Mouse (Mus musculus) left cerebral cortex, adult 11 months (tissue): ENCODE data around the gene Slc52a3.

Experiments
- DNase-seq: peaks from one replicate; pipeline ENCODE4 v3.0.0; 2022; ENCODE audit warnings: low spot score

Gene Slc52a3

DNA sequence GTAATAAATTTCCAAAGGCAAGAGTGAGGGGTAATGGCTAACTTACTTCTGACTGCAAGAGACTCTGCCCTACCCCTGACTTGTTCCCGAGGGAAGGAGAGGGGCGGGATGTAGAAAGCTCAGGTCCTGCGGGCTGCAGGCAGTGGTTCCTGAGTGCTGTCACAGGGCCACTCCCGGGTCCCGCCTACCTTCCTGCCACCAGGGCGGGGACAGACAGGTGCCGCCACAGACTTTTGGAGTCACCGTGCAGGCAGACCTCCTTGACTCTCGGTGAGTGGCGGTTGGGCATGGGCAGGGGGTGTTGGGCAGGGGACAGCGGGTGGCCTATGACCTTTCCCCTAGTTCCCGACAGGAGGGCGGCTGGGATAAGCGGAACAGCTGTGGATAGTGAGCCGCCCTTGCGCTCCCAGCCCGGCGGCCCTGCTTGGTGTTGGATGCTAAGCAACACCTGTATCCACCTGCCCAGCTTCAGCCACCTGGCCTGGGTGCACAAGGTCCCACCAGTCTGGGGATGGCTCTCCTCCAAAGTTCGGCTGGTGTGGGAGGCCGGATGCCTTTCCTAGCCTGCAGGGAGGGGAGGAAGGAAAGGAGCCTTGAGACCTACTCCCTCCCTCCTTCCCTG, 3.5 kb downstream of the Slc52a3 start:
- DNase-seq, result no peak

DNA sequence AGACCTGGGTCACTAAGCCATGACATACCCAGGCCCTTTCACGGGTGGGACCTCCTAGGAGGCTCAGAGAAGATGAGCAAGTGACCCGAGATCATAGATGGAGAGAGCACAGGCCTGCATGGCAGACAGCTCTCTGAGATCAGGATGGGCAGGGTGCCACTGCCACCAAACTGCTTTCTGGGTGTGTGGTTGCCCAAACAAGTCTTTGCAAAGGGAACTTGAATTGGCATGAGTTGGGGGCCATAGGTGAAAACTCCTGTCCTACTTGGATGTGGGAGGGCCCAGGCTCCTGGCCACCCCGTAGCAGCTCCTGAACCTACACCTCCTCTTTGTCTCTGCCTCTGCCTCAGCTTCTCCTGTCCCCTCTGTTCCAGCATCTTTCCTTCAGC, 4.0 kb downstream of the Slc52a3 start:
- DNase-seq, result no peak

DNA sequence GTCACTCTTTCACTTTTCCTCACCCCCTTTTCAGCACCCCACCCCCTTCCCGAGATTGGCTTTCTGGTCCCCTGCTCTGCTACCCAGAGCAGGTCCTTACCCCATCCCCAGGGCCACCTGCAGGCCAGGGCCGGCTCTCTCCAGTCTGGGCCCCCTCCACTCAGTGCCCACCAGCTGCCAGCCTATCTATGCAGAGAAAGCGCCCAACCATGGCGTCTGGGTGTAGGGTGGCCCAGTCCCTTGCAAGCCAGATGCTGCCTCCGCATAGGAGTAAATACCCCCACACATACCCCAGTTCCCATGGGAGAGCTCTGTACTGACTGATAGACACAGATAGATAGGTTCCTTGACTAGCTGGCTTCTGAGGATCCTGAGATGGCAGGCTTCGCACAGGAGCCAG, 4.4 kb downstream of the Slc52a3 start:
- DNase-seq, result no peak

DNA sequence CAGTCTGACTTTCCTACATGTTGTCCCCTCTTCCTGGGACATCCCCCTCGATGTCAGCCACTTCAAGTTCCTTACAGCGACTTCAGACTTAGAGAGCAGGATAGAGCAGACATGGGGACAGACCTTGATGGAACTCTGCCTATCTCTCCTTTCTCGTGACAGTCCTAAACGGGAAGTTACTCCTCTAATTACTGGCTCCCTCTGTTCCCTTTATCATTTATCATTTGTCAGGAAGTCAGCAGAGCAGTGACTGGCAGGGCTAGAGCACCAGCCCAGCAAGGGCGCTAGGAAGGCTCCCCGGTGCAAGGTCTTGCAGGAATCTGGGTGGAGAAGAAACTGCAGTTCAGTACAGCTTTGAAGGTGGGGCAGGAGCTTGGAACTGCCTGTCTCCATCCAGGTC, 6.2 kb downstream of the Slc52a3 start:
- DNase-seq, result no peak

DNA sequence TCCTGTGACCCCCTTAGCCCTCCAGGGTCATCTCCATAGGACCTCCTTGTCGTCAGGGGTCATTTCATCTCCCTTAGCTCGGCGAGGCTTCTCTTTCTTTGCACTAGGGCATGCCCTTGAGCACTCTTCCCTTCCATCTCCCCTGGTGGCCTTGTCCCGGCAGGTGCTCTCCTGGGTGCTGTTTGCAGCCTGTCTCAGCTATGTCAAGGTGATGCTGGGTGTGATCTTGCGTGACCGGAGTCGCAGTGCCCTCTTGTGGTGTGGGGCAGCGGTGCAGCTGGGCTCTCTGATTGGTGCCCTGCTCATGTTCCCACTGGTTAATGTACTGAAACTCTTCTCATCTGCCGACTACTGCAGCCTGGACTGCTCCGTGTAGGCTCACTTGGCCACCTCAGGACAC, 11.5 kb downstream of the Slc52a3 start:
- DNase-seq, result no peak

DNA sequence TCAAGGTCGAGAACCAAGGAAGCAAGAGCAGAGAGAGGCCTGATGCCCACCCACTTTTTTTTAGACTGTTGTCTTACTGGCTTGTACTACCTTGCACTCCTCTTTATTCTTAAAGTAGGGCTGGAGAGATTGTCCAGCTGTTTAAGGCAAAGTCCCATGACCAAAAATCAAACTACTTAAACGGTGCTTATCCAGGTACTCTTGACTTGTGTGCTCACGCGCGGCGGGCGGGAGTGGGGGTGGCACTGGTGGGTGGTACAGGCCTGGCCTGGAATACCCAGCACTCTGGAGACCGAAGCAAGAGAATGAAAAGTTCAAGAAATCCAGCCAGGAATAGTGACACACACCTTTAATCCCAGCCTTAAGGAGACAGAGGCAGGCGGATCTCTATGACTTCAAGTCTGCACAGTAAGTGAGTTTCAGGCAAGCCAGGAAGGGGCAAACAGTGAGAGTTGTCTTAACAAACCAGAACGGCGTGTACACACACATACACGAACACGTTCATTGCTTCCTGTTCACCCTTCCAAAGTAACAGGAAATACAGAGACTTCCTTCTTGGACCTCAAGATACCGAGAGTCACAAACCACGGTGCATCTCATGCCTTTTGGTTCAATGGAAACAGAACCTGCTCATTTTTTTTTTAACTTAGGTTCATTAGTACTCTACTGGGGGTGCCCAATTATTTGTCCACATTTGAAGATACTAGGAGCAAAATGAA, 12.9 kb downstream of the Slc52a3 start:
- no peak for DNase-seq

DNA sequence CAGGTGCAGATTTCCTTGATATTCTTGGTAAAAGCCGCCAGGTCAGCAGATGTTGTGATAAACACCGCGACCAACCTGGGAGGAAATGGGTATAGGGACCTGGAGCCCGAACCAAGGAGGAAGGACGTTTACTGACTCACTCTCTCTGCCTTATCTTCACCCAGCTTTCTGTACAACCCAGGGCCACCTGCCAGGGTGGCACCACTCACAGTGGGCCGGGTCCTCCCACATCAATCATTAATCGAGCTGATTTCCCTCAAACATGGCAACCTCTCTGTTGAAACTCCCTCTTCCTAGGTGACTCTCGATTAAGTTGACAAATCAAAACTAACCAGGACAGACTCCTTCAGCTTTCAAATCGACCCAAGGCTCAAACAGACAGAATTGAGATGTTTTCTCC, 13.9 kb downstream of the Slc52a3 start:
- DNase-seq, result no peak

DNA sequence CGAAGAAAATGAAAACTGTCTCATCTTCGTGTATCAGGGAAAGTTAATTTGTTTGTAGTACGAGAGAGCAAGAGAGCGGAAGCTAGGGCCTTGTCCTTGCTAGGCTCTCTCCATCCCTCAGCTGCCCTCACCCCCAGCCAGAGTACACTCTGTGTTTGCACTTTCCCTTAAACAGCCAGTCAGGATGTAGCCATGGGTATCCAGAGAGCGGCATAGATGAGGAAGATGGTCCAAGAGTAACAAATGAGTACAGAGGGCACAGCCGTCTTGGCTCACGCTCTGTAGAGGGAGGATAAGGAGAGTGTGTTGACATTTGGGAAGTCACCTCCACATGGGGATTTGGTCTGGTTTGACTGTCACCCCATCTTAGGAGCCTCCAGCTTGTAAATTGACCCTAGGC, 14.3 kb downstream of the Slc52a3 start:
- no peak for DNase-seq

DNA sequence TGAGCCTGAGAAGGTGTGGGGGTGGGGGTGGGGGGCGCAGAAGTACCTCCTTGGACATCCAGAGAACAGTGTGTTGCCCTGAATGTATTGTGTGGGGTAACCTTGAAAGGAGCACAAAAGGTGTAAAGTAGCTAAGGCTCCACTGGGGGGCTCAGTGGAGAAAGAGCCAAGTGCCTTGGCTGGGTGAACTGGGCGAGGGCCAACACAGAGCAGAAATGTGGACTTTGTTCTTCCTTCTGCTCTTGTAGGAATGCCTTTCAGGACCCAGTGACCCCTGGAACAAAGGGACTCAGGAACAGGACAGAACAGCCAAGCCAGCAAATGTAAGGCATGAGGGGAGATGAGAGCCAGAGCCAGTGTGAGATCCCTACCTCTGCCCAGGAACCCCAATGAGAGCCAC, 15.4 kb downstream of the Slc52a3 start:
- no peak for DNase-seq

DNA sequence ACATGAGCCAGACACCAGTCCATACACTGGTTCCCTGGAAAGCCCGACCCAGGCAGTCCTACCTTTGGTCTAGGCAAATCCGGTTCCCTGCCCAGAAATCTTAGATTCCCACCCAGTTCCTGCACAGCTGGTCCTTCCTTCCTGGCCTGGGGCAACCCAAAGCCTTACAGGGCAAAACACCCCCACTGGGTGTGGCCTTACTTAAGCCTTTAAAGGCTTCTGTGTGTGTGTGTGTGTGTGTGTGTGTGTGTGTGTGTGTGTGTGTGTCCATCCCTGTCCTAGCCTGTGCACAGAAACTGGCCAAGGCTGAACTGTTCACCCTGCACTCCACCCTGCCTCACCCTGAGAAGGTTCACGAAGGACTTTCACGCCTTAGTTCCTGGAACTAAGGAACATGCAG, 15.9 kb downstream of the Slc52a3 start:
- DNase-seq, result no peak

DNA sequence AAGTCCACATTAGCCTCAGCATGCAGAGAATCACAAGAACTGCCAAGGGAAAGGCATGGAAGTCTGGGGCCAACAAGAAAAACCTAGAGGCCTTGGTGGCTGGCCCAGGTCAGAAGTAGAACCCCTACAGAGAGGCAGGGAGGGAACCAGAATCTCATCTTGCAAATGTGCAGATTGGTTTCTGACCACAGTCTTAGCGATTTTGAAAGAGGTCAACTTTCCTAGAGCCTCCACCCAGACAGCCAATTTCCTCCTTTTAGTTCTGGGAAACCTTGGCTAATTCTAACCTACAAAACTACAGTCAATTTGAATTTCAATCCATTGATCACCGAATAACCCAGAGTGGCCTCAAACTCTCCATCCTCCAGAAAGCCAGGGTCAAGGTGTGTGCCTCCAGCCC, 16.4 kb downstream of the Slc52a3 start:
- DNase-seq, result no peak

DNA sequence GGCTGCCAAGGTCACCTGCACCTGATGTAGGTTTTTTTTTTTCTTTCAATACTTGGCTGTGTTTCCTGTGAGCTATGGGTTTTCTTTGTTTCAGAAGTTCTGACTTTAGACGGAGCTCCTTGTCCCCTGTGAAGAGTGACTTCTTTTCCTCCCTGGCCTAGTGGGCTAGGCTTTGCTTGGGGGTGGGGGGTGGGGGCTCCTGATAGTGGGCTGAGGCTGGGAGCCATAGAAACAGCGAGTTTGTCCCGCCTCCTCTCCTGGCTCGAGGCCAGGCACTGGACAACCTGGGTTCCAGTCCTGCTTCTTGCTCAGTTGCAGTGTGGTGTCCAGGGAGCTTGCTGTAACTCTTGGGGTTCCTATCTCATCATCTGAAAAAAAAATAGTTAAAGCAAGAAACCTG, 19.7 kb downstream of the Slc52a3 start:
- DNase-seq, result no peak

DNA sequence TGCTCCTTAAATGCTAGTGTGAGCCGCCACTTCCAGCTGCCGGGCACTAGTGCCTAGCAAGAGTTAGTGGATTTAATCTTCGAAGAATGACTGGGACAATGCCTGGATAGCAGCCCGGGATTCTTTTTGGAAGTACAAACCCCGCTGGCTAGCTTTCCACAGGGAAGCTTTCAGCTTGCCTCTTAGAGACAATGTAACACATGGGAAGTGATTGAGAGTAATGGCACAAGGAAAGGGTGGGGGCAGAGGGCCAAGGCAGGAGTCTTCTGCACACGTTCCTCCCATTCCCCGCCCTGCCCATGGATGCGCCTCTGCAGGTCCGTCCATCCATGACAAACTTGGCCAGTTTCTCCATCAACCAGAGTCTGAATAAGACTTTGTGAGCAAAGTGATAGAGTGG, 20.4 kb downstream of the Slc52a3 start:
- DNase-seq, result no peak

DNA sequence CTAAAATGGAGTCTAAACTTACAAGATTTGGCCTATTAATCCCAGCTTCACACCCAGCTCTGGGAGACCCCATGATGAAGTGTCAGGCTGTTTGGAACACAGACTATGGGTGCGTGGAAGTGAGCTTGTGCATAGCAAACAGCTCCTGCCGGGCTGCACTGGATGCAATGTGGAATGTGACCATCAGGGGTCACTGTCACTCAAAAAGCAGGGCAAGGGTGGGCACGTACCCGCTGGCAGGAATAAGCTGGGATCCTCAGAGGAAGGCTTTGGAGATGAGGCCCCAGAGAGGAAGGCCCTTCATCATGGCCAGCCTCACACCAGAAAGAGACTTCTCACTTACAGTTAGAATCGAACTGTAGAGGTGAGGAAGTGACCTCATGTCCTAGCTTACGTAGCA, 23.9 kb downstream of the Slc52a3 start:
- DNase-seq, result peak; percentile 29

DNA sequence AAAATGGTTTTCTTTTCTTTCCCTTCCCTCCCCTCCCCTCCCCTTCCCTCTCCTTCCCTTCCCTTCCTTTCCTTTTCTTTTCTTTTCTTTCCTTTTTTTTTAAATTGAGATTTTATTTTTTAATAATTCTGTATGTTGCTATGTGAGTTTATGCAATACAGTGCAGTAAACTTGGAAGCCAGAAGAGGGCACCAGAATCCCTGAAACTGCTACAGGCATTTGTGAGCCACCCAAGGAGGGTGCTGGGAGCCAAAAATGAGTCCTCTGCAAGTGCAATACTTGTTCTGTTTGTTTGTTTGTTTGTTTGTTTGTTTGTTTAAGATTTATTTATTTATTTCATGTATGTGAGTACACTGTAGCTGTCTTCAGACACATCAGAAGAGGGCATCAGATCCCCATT, 25.7 kb downstream of the Slc52a3 start:
- DNase-seq, result no peak

DNA sequence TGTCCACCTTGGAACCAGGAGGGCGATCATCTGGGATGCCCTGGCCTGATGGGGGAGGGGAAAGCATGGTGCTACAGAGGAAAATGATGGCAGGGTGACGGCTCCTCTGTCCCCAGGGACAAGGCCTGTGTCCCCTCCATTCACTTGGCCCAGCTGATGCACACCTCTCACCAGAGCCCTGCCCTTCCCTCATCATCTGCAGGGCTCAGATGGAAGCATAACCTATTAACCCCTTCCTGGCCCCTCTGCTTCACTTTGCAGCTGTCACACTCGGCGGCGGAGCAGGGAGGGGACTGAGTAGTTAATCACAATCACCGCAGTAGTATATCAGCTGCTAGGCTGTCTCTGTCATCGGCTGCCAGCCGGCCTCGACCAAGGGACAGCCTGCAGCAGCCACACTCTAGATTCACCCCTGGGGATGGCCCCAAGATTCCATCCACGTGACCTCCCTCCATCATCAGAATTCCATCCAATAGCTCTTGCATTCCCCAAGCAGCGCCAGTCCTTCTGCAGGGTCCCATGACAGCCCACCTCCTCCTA, 28.6 kb downstream of the Slc52a3 start:
- DNase-seq, result no peak

DNA sequence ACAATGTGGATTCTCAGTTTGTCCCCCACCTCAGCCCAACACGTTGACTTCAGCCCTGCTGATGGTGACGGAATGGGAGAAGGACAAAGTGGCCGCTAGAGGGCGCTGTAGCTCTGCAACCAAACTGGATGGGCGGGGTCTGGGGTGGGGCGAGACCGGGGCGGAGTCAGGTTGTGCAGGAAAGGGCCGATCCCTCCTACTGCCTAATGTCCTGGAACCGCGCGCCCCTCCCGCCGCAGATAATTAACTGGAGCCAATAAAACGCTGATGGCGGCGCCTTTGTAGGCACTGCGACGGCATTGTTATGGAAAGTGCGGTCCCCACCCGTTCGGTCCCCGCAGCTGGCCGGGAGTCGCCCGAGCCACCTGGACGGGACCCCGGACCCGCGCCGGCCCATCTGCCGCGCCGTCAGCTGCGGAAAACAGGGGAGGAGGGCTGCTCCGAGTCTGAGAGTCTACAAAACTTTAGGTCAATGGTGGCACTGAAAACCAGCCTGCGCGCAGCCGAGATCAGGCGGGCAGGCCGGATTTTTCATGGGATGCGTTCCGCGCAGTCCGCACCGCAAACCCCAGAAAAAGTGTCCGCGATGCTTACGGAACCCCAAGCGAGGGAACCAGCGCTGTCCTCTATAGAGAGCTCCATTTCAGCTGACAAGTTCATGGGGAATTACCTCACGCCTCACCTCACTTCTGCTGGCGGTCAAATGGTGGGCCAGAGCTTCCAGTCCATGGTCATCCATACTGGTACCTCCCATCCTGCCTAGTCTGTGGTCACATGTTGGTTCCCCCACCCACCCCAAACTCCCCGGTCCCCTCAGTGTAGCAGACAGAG, 33.2 kb downstream of the Slc52a3 start:
- peak; percentile 73 for DNase-seq

DNA sequence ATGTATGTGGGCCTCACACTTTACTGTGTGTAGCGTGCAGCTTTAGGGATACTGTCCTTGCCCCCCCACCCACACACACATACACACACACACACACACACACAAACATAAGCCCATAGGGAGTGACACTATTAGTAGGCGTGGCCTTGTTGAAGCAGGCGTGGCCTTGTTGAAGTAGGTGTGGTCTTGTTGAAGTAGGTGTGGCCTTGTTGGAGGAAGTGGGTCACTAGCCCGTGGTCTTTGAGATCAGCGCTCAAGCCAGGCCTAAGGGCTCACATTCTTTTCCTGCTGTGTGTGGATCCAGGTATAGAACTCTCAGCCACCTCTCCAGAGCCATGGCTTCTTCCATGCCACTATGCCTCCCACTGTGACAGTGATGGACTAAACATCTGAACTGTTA, 34.7 kb downstream of the Slc52a3 start:
- no peak for DNase-seq

DNA sequence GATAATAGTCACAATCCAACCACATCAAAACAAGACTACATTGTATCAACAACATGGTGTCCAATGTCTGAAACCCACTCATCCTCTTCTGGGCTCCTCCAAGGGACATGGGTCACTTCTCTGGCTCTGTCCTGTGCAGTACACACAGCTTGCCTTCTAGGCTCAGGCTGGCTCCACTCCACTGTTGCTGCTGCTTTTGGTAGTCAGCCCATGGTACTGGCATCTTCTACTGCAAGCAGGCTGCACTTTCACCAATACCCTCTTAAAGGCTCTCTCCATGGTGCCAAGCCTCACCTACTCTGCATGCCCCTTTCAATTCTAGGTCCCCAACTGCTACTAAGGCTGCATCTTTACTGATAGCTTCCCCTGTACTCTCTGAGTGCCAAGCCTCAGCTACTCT, 43.8 kb downstream of the Slc52a3 start:
- no peak for DNase-seq

DNA sequence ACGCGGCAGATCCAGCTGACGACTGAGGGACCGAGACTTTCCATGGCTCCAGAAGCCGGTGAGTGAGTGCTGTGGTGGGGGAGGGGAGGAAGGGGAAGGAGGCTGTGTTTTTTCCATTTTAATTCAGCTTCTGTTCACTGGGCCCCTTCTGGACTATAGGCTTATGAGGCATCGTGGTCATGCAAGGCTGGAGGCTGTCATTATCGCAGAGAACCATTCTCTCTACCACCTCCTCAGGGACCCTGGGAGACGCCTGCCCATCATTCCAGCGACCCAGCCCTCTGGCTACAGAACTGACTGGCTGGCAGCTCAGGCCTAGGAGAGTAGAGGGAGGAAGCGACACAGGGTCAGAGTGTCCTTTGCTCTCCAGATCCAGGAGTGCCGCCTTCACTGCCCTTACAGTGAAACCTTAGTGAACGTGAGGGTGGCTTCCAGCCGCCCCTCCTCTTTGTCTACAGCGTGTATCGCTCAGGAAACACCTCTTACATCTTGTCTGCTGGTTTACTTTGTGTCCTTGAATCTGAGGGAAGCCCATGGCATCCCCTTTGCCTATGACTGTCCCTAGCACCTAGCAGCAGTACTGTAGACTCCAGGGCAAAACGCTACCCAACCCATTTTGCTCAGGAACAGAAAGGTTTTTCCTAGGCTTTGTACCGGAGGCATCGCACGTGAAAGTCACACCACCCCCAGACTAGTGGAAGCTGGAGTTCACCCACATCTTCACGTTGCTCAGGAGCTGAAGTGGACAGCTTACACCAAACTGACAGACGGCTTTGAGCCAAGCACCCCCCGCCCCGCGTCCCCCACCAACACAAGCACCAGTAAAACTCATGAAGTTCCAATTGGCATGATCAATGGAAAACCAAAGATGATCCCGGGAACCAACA, 51.0 kb downstream of the Slc52a3 start:
- no peak for DNase-seq

DNA sequence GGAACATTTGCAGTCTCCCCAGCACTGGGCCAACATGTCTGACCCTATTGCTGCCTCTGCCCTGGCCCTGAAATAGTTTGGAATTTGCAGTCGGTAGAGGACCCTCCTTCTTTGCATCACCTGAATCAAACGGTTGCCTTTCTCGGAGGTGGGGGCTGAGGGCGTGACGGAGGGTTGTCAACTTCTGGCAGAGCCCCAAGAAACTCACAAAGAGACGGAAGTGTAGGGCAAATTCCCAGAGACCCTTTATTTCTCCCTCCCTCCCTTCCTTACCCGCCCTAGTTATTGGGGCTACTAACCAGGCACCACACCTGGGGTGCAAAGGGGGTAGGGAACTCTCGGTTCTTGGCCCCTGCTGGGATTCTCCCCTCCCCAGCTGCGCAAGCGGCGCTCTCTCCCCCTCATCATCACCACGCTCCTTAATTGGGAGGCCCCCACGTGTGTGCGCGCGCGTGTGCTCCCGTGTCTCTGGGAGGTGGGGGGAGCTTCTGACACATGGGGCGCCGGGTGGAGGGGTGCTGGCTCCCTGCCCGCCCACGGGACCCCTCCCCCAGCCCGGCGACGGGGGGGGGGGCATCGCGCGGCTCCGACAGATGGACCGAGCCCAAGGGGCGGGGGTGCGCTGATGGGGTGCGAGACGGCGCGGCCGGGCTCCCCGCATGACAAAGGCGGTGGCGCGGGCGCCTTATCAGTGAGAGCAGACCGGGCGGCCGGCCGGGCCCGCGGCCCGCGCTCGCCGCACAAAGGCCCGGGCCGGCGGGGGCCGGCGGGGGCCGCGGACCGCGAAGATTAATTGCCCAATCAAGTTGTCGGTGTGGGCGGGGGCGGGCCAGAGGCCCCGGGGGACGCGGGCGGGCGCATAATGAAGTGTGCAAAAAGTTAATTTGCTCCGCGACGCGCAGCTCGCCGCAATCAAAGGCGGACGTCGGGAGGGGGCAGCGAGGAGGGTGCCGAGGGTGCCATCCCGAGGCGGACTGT, 52.0 kb downstream of the Slc52a3 start:
- no peak for DNase-seq
